Mouse (Mus musculus): Measurements from ENCODE around the gene Tubb1.

DNA sequence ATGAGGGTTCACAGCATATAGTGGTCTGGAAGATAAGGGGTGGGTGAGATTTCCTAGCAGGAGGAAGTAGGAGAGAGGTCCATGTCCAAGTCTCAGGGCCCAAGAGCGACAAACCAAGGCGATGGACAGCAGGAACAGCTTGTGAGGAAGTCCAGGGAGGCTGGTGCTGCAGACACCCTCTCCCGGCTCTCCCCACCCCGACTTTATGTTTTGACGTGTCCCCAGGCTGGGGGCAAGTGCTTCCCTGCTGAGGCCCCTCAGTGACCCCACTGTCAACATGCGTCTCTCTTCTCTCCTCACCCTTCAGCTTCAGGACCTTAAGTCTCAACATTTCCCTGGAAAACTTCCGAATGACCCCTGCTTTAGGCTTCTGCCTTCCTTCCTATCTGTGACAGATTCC lies 37.4 kb upstream of the Tubb1 start:
- TF ChIP-seq GATA1 (IDR thresholded peaks at IDR 0.05; ENCODE audit: borderline replicate concordance, low read length) (no peak), FLI1 (IDR thresholded peaks at IDR 0.05; ENCODE audit: low read length) (no peak)

All from megakaryocyte, embryonic 14.5 days (primary cell).